Mouse (Mus musculus) embryonic facial prominence, embryonic 11.5 days (tissue): Measurements from ENCODE around the gene Fdxr. TPM values are rescaled to one million over a fixed set of nuclear protein-coding genes. Genes with fewer than 3 reads are reported as not detected.
A peak's percentile ranks its signal among the peaks of the same experiment; 100 is the strongest.

Source experiments
- ATAC-seq: fragments of 200-750 bp; cut with Nextera tagmentation; replicated peaks from 2 replicates; pipeline ENCODE4 v1.8.0; 2017; ENCODE audit warnings: low read depth; ENCODE audit not compliant: insufficient number of reproducible peaks, low FRiP score, low TSS enrichment
- DNase-seq: peaks from one replicate; pipeline ENCODE4 v3.0.0-alpha.2; 2015; ENCODE audit warnings: low spot score
- H3K27ac ChIP-seq: fragments of 300-500 bp; sonication (generic); replicated peaks from 2 replicates; pipeline ENCODE4 v1.5.1; 2014; ENCODE audit warnings: mild to moderate bottlenecking, low read depth, low read length, control low read depth
- H3K27me3 ChIP-seq: fragments of 300-500 bp; sonication (generic); 2 replicates; pipeline ENCODE4 v1.6.1; 2014; ENCODE audit warnings: mild to moderate bottlenecking, low read length, moderate library complexity, mixed read lengths; ENCODE audit not compliant: control insufficient read depth, insufficient read depth
- H3K36me3 ChIP-seq: fragments of 300-500 bp; sonication (generic); replicated peaks from 2 replicates; pipeline ENCODE4 v1.6.1; 2014; ENCODE audit warnings: low read depth, mild to moderate bottlenecking, low read length, moderate library complexity, mixed read lengths; ENCODE audit not compliant: control insufficient read depth, insufficient read depth
- H3K4me1 ChIP-seq: fragments of 300-500 bp; sonication (generic); 2 replicates; pipeline ENCODE4 v1.6.1; 2014; ENCODE audit warnings: low read length, mixed read lengths; ENCODE audit not compliant: control insufficient read depth, insufficient read depth
- H3K4me2 ChIP-seq: fragments of 300-500 bp; sonication (generic); 2 replicates; pipeline ENCODE4 v1.6.1; 2014; ENCODE audit warnings: low read depth, mild to moderate bottlenecking, control low read depth, low read length, moderate library complexity
- H3K4me3 ChIP-seq: fragments of 300-500 bp; sonication (generic); 2 replicates; pipeline ENCODE4 v1.5.1; 2014; ENCODE audit warnings: low read depth, low read length, control low read depth
- H3K9ac ChIP-seq: fragments of 300-500 bp; sonication (generic); replicated peaks from 2 replicates; pipeline ENCODE4 v1.6.1; 2014; ENCODE audit warnings: mild to moderate bottlenecking, control low read depth, low read length
- H3K9me3 ChIP-seq: fragments of 300-500 bp; sonication (generic); replicated peaks from 2 replicates; pipeline ENCODE4 v1.6.1; 2016; ENCODE audit warnings: mild to moderate bottlenecking, low read length, inconsistent platforms, mixed read lengths; ENCODE audit not compliant: control insufficient read depth
- WGBS: fragments of 180-500 bp; shearing (Covaris S2); extraction: QIAGEN DNeasy Blood & Tissue Kit; methylation state at CpG from one replicate; pipeline ENCODE4 v1.1.7; 2014; 5-methylcytosine and 5-hydroxymethylcytosine counted together
- polyA plus RNA-seq: library from polyadenylated mRNA; unstranded; fragments of >200 nt; fragmentation: Nextera tagmentation; extraction: Ambion mirVana; gene quantifications from 2 replicates; pipeline ENCODE4 v1.2.1, GENCODE M21; 2014

Fdxr gene
- polyA plus RNA-seq, 1 experiment from 2014 or later = 12.4 TPM

DNA sequence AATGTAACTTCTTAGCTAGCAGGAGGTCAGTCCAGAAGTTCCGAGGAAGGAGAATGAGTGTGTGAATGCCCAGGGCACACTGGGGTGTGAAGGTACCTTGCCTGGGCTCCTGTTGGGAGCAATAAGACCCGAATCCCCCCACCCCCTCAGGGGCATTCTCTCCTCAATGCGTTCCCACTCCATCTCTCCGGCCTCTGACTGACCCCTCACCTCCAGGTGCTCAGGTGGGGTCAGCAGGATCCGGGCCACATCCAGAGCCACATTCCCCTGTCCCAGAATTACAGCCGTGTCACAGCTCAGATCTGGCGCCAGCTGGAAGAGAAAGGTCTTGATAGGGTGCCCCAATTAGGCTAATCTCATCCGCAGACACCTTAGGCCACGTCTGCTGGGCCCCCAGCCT, 5.8 kb downstream of the Fdxr start:
- H3K9ac ChIP-seq = no peak overlapping the region
- H3K4me3 ChIP-seq = no peak overlapping the region

DNA sequence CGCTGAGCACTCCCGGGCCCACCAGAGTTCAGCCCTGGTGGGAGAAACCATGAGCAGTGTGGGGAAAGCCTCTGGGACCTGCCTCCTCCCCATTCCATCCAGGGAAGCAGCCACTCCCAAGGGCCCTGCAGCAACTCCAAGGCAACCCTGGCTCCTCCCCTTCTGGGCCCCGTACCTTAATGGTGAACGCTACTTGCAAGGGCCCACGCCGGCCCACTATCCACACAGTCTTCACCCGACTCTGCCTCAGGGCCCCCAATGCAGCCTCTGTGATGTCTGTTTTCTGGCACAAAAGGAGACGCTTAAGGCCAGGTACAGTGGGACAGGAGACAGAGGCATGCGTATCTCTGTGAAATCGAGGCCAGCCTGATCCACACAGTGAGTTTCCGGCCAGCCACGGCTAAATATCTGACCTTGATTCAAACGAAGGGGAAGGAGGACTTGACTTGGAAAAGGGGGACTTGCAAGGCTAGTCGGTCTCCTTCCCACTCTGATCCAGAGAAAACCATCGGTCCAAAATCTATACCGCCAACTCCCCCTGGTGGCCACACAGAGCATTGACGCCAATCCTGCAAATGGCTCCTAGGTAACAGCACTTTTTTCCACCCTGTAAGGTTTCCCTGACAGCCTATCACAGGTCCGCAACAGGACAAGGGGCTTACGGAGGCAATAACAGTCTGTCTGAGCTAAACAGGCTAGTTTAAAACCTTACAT, 6.5 kb downstream of the Fdxr start:
- Histone ChIP-seq H3K9me3 (no peaks in the 10 kb centered on the region), H3K27me3 (peaks cover 34% of the 10 kb centered on the region), H3K4me2 (no peak overlapping the region), H3K36me3 (no peaks in the 10 kb centered on the region), H3K27ac (no peak overlapping the region), H3K4me1 (peaks cover 13% of the 10 kb centered on the region), H3K4me3 (no peak overlapping the region), H3K9ac (no peak overlapping the region)
- 35% methylated on average over 19 of the region's 19 CpGs for WGBS
- peak; percentile 89 for DNase-seq
- 0 out of 2 replicates have a peak, but pooled peaks have one; percentile 26 for ATAC-seq

More for the DNA sequence above, 5.8 kb downstream of the Fdxr start:
- ATAC-seq = no peak
- Histone ChIP-seq H3K4me1 (peaks cover 11% of the 10 kb centered on the region), H3K27ac (no peak overlapping the region), H3K27me3 (peaks cover 27% of the 10 kb centered on the region), H3K4me2 (no peak overlapping the region), H3K9me3 (no peaks in the 10 kb centered on the region), H3K36me3 (no peaks in the 10 kb centered on the region)
- 78% methylated on average over 9 of the region's 9 CpGs for WGBS
- DNase-seq = no peak

DNA sequence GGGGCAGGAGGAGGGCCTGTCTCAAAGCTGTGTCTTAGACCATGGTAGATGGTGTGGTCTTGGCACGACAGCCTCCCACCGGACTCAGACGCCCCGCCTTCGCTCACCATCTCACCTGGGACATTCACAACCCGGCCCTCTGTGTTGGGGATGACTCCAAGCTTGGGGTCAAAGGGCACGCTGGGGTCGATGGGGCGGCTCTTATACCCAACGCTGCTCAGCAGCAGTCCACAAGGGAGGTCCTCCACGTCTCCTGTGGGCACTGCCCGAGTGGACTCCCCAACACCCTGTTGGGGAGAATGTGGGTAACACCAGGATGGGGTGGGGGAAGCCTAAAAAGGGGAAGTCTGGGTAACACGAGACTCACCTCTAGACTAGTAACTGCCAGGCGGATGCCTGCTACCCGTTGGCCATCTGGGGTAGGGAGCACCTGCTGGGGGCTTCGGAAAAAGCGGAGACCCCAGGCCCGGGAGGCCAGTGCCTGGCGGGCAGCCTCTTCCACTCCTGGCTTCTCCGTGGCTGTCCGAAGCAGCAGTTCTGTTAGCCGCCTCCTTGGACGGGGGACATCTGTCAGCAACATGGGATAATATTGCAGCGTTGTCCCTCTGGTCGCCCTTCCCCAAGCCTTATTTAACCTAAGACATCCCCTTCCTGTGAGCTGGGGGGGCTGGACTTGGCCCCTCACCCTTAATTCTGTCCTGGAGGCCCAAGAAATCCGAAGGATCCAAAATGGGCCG, 7.4 kb downstream of the Fdxr start:
- Histone ChIP-seq H3K9me3 (no peaks in the 10 kb centered on the region), H3K9ac (no peak overlapping the region), H3K27me3 (peaks cover 42% of the 10 kb centered on the region), H3K27ac (no peak overlapping the region), H3K4me3 (no peak overlapping the region), H3K36me3 (no peaks in the 10 kb centered on the region), H3K4me2 (no peak overlapping the region), H3K4me1 (peaks cover 13% of the 10 kb centered on the region)
- ATAC-seq (no peak), DNase-seq (no peak)
- 89% methylated on average over 27 of the region's 27 CpGs for WGBS

DNA sequence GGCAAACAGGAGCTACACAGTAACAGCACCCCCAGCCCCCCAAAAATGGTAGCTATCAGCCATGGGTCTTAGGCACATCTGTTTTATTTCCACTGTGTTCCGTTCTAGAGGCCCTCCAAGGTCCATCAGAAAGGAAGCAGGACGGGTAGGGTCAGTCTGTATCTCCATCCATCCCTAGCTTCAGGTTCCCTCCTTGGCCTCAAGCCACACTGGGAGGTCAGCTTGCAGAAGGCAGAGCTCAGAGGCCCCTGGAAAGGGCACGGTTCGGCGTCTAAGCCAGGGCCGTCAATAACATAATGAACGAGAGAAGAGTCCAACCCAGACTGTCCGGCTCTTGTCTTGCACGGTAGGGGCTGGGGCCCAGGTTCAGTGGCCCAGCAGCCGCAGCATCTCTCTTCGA, 8.9 kb downstream of the Fdxr start:
- WGBS = 72% methylated on average over 11 of the region's 11 CpGs
- H3K9ac ChIP-seq = no peak overlapping the region
- no peak overlapping the region for H3K27ac ChIP-seq
- DNase-seq (no peak), ATAC-seq (no peak)
- H3K4me3 ChIP-seq = no peak overlapping the region
- no peaks in the 10 kb centered on the region for H3K9me3 ChIP-seq
- no peak overlapping the region for H3K4me2 ChIP-seq
- H3K36me3 ChIP-seq = no peaks in the 10 kb centered on the region
- peaks cover 13% of the 10 kb centered on the region for H3K4me1 ChIP-seq
- H3K27me3 ChIP-seq = peaks cover 51% of the 10 kb centered on the region

DNA sequence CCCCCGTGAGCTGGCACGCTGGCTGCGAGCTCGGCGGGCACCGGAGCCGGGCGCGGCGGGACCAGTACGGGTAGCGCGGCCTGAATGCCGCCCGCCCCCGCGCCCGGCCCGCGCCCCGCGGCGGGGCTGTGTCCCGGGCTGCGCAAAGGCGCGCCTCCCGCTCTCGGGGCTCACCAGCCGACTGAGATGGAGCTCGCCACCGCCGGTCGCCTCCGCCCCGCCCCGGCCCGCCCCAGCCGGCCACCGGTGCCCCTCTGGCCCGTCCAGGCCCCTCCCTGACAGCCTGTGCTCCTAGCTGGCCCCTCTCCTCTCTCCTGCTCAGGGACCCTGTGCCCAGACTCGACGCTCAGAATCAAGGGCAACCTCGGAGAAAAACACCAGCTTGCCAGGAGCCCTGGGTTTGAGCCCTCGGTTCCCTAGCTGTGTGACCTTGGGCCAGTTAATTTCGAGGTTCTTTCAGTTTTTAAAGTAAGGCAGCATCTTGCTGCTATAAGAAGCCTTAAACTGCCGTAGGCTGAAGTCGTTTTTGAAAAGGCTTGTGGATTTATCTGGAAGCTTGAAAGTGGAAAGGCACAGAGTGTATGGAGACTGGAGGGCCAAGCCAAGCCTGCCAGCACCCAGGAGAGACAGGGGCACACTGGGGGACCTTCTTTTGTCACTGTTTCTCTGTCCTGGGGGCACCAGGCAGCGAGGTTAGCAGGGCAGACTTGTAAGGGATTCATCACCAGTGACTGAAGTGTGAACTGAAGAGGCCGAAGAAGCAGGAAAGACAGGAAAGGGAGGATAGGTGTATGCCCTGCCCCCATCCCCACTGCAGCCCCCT, 9.6 kb downstream of the Fdxr start, which contains the start of gene Grin2c:
Gene Grin2c, minus strand, starts transcription at position 183 of the 823 bp plus-strand sequence.
- Histone ChIP-seq H3K9ac (peak within 1 kb of the TSS; percentile 22; the same call in 1 of the 2 replicates), H3K36me3 (no peaks in the 10 kb centered on the region), H3K9me3 (no peaks in the 10 kb centered on the region), H3K27me3 (peaks cover 53% of the 10 kb centered on the region), H3K4me2 (peak within 1 kb of the TSS; percentile 69), H3K4me1 (peaks cover 13% of the 10 kb centered on the region), H3K27ac (no peak within 1 kb of the TSS), H3K4me3 (peak within 1 kb of the TSS; percentile 36)
- WGBS = 7% methylated on average over 38 of the region's 50 CpGs
- ATAC-seq (no peak), DNase-seq (no peak)

DNA sequence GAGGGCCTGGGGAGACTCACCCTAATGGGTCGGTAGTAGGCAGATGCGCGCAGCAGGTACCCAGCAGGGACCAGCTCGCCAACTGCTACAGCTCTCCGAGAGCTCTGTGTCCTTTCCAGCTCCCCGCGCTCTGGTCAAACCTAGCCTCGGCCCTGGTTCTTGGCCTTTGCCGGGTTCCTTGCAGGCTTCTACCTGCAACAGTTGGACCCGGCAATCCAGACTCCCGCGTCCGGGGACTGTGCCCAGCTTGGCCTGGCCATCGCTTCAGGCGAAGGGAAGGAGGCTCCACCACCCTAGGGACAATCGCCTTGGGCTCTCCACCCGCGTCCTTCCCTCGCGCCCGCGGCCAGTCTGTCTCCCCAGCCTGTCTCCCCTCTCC, 10.5 kb downstream of the Fdxr start:
- no peaks in the 10 kb centered on the region for H3K9me3 ChIP-seq
- 1% methylated on average over 22 of the region's 22 CpGs for WGBS
- peak overlapping the region; percentile 36 for H3K4me3 ChIP-seq
- no peak for ATAC-seq
- peaks cover 61% of the 10 kb centered on the region for H3K27me3 ChIP-seq
- H3K4me2 ChIP-seq = peak overlapping the region; percentile 69
- no peak for DNase-seq
- peaks cover 13% of the 10 kb centered on the region for H3K4me1 ChIP-seq
- no peak overlapping the region for H3K27ac ChIP-seq
- no peak overlapping the region for H3K9ac ChIP-seq
- no peaks in the 10 kb centered on the region for H3K36me3 ChIP-seq

DNA sequence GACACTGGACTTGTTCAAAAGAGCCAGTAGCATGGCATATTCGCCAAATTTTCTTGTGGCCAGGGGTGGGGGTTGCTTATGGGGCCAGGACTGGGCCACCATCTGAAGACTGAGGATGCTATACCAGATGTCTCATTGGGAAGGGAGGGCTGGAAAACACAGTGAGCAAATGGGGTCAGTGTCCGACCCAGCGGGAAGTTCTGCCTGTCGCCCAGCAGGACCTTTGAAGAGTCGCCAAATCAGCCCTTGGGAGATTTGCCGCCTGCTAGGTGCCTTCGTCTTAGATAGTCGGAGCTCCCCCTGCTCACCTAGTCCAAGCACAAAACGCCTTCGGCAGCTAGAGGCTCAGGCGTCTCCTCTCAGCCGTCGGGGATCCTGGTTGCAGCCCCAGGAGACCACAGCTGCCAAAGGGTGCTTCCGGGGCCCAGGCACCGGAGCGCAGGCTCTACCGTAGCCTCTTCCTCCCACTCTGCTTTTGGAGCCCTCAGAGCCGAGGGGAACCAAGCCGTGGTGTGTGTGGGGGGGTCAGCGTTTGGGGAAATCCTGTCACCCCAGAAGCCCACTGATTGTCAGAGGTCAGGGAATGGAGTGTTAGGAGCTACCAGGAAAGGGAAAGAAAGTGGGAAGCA, 11.0 kb downstream of the Fdxr start:
- Histone ChIP-seq H3K9me3 (no peaks in the 10 kb centered on the region), H3K36me3 (no peaks in the 10 kb centered on the region), H3K27me3 (peaks cover 61% of the 10 kb centered on the region), H3K4me2 (no peak overlapping the region), H3K4me1 (peaks cover 13% of the 10 kb centered on the region), H3K27ac (no peak overlapping the region), H3K9ac (no peak overlapping the region), H3K4me3 (no peak overlapping the region)
- DNase-seq (no peak), ATAC-seq (no peak)
- WGBS = 4% methylated on average over 20 of the region's 20 CpGs
